Mouse (Mus musculus): ENCODE results near the gene Glb1.

Gene Glb1

DNA sequence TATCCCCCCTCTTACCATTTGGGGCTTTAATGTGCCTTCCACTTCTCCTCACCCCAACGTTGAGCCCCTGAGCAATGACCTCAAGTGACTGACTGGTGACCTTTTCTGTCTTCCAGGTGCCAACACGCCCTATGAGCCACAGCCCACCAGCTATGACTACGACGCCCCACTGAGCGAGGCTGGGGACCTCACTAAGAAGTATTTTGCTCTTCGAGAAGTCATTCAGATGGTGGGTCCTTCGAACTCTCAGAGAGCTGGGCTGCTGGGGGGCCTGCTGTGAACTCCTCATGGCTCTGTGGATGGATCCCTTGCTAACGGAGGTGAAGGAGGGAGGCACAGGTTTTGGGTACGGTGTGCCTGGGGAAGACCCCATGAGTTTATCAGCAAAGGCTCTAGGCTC is 42.0 kb downstream of the Glb1 start:
- no peak for DNase-seq (ENCODE audit: low spot score)

DNA sequence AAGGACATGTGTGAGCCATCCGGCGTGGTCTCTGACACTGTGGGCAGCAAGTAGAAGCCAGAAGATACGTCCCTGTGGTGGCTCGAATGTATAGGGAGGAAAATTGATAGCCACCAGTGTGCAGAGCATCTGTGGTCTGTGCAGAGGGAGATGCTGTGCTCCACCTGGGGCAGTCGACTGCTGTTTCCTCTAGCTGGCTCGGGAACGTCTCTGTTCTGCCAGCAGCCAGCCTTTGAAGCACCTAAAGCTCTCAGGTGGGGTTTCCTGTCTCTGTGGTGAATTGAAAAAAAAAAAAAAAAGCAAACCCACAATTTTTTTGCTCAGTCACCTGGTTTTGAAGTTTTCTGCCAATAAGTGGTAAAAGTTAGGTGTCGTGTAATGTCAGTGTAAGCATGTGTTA is 42.5 kb downstream of the Glb1 start:
- no peak for DNase-seq (ENCODE audit: low spot score)

DNA sequence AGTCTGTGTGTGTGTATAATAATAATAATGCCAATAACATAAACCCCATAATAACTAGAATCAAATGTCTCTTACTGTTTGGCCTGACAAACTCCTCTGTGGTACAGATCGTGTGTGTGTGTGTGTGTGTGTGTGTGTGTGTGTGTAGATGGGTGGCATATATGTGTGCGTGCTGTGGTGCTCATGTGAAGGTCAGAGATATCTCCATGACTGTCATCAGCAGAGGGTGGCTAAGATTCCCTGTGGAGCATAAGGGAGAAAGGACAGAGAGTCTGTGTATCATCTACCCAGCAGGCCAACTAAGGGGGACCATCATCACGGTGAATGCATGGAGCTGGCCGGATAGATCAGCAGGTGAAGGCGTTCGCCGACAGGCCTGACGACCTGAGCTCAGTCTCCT is 46.0 kb downstream of the Glb1 start:
- no peak for DNase-seq (ENCODE audit: low spot score)

DNA sequence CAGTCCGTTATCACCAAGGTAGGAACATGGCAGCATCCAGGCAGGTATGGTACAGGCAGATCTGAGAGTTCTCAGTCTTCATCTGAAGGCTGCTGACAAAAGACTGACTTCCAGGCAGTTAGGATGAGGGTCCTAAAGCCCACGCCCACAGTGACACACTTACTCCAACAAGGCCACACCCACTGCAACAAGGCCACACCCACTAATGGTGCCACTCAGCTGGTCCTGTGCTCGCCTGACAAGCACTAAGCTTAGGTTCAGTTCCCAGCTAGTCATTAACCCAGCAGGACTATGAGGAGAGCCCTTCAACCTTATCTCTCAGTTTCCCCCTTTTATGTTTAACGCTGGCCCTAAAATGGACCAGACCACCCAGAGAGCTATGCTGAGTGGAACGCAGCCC is 47.8 kb downstream of the Glb1 start:
- DNase-seq (ENCODE audit: low spot score) = no peak

DNA sequence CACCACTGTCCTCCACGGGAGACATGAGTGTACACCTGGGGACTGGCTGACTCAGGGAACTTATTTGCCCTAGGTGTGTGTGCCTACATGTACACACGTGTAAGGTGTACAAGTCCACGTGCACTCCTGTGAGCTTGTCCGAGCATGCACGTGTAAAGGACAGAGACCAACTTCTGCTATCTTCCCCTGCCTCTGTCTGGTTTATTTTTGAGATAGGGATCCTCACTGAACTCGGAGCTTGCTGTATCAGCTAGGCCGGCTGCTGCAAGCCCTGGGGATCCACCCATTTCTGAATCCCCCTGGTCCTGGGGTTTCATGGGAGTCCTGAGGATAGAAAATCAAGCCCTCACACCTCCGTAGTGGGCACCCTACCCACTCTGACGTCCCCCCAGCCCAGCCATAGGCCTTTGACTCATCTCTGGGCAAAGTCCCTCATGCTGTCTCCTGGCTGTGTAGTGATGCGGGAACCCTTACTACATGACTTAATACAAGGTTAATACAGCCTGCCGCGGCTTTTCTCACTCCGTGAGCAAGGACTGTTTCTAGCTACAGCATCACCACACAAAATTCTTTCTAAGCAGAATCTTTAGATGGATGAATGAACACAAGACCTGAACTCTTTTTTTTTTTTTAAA is 48.4 kb downstream of the Glb1 start:
- no peak for DNase-seq (ENCODE audit: low spot score)

DNA sequence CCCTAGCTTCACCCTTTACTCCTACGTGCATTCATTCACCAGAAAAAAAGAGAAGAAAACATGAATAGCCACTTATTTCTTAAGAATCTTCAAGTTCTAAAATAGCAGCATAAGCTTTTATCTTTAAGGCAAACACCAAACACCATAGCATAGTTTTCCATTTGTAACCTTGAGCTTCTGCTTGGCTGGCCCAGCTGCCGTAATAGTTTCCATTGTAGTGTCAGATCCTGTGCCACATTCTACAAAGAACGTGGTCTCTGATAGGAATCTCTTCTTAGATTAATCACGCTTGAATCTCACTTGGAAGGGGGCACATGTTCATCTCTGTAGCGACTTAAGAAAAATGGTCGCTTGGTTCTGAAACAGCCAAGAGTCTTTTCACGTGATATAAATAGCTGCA is 50.7 kb downstream of the Glb1 start:
- DNase-seq (ENCODE audit: low spot score) = no peak

DNA sequence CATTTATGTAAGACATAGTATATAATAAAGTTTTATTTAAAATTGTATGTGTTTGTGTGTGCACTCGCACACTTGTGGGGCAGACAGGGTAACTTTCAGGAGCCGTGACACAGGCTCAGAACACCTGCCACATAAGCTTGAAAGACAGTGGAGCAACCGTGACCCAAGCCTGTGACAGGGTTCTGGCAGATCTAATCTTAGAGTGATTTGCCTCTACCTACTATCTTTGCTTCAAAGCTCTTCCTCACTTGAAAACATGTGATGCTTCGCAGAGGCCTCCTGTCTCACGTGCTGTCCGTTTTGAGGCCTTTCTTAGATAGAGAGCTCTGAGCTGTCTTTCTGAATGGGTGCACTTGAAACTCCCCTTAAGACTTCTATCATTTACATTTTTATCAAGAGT is 51.5 kb downstream of the Glb1 start:
- DNase-seq (ENCODE audit: low spot score) = no peak

DNA sequence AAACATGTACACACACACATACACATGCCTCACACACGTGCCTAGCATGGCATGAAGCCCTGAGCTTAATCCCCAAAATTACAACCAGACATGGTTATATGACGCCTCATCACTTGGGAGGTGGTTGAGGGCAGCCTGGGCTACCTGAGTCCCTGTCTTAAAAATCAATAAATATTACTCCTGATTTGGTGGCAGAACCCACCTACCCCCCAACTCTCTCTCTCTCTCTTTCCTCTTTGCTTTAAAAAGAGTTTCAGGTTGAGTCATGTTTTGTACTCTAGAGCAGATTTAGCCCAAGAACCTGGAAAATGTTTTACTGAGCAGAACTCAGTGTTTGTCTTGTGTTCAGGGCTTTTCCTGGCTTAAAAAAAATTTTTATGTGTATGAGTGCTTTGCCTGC is 54.5 kb downstream of the Glb1 start:
- DNase-seq (ENCODE audit: low spot score) = no peak

DNA sequence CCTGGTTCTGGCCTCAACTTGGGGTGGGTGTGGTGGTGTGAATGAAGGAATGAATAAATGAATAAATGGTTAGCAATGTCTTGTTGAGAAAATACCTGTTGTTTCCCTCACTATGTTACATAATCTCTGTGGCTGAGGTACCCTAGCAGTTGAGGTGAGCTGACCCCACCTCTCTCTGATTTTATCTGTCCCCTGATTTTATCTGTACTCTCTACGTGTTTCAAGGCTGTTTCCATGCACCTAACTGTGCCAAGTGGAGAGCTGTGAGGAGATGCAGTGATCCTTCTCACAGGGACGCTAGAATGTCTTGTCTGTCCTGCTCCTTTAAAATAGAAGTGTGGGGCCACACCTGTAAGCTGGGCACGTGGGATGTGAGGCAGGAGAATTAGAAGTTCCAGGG is 57.6 kb downstream of the Glb1 start:
- DNase-seq (ENCODE audit: low spot score) = no peak

DNA sequence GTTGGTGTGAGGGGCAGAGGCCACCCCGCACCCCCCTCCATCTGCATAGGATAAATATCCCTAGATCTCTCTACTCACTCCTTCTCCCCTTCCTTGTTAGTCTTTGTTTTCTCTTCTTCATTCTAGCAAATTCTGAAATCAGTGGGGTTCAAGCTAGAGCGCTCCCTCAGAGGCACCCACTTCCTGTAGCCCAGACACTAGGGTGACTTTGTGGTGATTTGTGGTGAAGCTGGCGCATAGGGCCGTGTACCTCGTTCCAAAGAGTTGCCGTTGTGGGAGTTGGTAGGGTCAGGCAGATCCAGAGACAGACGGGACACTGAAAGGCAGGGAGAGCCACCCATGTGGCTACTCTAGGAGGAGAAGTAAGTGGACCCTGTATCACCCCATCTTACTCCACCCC is 61.7 kb downstream of the Glb1 start:
- no peak for DNase-seq (ENCODE audit: low spot score)

DNA sequence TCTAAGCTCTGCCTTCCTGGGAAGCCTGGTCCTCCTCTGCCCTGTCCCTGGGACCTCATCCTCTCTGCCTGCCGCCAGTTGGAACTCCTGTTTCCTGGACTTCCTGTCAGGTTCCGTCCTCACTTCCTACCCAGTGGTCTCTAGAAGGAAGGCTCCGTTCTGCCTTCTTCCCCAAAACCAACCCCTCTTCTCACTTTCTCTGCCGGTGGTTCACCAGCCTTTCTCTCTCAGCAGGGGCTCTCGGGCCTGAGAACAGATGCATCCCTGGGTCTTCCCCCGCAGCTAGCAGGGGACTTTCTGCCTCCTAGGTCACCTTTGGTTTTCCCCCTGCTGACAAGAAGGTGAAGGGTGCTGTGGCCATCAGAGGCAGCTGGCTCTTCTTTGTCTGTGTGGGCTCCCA is 64.6 kb downstream of the Glb1 start:
- DNase-seq (ENCODE audit: low spot score) = no peak

DNA sequence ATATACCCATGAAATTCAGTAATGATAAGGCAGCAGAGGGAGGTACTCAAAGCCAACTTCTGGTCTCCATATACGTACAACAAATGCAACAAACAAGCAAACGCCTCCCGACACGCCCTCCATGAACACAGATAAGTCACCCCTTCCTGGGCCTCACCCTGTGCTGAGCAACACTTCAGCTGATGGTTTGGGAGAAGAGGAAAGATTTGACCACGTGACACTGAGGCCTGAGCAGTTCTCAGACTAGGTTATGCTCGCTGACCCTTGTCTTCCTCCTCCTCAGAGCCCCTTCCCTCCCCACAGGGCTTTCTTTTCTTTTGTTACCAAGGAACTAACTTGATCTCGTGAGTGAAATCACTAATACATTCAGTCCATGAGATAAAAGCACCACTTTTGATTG is 66.0 kb downstream of the Glb1 start:
- DNase-seq (ENCODE audit: low spot score) = no peak

DNA sequence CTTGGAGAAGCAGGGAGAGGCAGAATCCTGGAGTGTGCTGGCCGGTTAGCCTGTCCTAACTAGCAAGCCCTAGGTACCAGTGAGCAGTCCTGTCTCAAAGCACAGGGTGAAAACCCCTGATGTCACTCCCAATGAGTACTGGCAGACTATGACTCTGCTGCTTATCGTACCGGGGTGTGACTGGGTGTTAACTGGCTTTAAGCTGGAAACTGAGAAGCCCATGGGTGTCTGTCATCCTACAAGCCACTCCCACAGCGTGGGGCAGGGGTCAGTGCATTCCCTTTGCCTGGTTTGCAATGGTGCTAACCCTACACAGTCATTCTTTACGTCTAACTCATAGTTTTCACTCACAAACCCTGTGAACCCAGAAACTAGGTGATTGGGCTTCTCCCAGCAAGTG is 67.3 kb downstream of the Glb1 start:
- no peak for DNase-seq (ENCODE audit: low spot score)

DNA sequence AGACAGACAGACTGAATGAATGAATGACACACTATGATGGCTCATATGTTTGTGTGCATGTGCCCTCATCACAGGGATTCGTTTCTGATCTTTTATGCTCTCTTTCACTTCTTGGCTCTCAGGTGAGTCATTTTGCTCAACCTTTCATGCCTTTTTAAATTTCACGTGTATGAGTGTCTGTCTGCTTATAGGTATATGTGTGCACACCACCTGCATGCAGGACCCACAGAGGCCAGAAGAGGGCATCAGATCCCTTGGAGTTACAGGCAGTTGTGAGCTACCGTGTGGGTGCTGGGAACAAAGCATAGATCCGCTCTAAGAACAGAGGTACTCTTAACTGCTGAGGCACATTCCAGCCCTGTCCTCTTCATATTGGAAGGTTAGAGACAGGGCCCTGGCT is 67.8 kb downstream of the Glb1 start:
- no peak for DNase-seq (ENCODE audit: low spot score)

DNA sequence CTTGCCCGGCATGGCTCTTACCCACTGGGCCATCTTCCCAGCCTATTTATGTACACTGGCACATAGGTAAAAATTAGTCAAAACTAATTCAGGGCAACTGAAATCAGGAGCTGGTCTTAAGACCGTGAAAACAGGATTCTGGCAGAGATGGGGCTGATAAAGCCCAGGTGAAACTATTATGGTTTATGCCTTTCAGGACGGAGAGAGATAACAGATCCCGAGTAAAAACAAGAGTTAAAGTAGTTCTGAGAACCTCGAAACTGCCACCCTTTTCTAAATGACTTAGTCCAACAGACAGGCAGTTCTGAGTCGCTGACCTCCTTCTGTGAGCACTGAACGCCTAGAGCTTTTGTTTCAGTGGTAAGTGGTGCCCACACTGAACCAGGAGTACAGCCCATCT is 71.0 kb downstream of the Glb1 start:
- no peak for DNase-seq (ENCODE audit: low spot score)

DNA sequence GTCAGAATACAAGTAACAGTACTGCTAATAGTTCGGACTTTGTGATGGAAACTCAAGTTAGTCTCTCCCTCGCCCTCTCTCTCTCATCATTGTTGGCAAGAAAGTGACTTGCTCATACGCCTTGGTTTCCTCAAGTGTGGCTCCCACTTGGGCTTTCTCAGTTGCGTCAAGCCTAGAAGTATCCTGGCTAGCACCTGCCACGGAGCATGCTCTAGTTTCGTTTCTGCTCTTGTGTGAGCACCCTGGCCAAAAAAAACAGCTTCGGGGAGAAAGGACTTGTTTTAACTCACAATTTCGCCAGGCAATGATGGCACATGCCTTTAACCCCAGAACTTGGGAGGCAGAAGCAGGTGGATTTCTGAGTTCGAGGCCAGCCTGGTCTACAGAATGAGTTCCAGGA is 76.1 kb downstream of the Glb1 start:
- DNase-seq (ENCODE audit: low spot score) = no peak

DNA sequence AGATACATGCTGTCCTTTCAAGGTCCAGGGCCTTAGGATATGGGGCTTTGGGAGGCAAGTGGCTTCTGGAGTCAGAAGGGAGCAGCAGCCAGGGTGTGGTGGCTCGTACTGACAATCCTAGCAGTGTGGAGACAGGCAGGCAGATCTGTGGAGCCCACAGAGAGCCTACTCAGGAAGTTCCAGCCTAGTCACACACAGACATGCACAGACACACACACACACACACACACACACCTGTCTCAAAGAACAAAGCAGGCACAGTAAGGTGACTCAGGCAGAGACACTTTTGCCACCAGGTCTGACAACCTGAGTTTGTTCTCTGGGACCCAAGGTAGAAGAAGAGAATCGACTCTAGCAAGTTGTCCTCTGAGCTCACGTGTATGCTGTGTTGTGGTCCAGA is 80.1 kb downstream of the Glb1 start:
- DNase-seq (ENCODE audit: low spot score) = no peak

DNA sequence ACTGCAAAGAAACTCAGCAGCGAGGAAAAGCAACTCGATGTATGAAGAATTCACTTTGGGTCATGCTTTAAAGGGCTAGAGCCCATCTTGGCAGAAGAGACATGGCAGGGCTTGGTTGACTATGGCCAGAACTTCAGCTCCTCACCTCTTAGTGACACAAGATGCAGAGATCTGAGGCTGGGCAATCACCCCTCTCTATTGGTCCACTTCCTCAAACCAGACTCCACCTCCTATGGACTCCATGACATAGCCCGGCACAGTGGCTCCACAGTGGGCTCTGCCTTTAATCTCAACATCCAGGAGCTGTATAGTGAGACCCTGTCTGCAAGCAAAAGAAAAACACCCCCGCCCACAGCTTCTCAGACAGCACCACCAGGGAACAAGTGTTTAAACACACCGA is 83.9 kb downstream of the Glb1 start:
- no peak for DNase-seq (ENCODE audit: low spot score)

DNA sequence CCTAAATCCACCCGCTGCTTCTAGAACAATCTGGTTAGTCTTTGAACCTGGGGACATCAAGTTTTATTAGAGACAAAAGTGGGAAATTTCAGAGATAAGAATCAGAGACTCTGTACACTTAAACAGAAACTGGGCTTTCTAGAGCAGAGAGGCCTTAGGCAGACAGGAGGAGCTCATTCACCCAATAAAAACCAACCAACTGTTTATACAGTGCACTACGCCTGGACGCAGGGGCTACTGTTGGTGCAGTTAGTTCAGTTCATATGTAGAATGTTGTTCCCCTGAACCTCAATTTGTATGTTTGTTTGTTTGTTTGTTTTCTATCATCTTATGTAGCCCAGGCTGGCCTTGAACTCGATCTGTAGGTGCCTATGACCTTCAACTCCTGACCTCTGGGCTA is 85.9 kb downstream of the Glb1 start:
- DNase-seq (ENCODE audit: low spot score) = no peak

DNA sequence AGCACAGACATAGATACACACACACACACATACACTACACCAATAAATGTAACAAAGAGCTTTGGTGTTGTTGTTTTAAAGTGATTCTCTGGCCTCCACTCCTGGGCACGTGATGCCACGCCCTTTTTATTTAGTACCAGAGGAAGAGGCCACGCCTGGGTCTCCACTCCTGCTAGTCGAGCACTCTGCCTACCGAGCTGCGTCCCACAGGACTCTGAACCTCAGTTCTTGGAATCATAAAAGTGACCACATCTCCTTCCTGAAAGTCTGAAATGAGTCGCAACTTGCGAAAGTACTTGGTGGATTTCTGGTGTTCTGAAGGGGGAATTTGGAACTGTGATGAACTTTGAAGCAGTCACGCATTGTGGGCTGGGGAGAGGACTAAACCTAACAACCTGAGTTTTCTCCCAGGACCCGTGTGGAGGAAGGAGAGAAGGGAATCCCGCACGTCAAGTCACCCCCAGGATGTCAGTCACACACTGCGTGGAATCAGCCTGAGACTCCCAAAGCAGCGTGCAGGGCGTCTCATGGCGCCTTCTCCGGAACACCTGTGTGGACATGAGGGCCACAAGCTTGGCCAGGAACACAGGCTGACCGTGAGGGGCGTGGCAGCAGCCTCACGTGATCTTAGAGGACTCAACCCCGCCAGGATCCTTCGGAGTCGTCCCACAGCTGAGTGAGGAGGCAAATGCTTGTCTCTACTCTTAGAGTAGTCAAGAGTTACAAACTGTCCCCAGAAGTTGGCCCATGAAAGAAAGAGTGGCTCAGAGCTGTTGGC is 86.8 kb downstream of the Glb1 start:
- DNase-seq (ENCODE audit: low spot score) = no peak

DNA sequence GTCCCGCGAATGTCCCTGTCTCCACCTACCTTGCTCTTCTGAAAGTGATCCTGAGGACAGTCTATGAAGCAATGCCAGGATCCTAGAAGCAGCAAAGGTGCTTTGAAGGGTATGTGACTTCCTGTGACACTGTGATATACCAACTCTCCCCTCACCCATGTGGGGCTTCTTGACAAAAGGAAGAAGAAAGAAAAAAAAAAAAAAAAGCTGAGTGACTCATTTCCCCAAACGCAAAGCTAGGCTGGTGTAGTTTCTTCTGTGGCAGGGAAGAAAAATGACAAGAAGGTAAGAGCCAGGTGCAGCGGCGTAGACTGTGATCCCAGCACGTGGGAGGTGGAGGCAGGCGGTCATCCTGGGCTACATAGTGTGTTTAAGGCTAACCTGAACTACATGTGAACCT is 95.6 kb downstream of the Glb1 start:
- DNase-seq (ENCODE audit: low spot score) = no peak

DNA sequence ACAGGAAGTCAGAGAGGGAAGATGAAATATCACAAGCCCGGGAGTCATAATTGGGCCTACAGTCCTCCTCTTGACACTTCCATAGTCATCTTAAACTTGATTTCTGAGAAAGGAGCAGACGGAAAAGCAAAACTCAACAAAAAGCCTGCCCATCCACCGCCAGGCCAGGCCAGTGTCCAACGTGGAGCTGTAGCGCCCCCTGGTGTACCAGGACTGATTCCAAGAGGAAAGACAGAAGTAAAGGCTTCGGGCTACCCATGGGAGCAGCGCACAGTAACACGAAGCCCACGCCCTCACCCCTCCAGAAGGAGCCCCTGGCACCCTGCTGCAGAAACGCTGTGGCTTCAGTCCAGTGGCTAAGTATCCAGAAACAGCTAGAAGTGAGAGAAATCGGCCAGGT is 97.3 kb downstream of the Glb1 start:
- DNase-seq (ENCODE audit: low spot score) = peak; percentile 85

DNA sequence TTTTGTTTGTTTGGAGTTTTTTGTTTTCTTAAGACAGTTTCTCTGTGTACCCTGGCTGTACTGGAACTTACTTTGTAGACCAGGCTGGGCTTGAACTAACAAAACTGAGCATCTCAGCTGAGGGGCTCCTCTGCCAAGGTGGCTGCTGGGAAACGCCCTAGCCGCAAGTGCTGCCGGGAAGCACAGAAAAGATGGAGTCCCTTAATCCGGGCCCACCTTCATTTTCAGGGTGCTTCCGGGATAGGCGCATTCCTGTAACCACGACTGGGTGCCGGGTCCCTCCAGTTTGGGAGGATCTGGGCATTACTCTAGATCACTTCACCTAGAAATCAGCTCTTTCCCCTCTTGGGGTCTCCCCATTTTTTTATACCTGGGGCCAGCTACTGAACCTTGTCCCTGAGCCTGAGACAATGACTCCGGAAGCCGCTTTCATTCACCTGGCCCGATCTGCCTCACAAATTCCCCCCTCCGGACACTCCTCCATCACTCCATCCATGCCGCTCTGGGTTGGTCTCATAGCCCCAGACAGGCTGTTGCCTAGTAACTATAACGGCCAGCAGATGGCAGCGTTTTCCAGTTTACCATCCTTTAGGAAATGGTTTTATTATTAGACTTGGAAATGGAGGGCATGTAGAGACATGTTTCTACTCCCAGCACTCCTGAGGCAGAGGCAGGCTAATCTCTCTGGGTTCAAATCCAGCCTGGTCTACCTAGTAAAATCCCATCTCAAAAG is 99.1 kb downstream of the Glb1 start:
- peak; percentile 44 for DNase-seq (ENCODE audit: low spot score)

DNA sequence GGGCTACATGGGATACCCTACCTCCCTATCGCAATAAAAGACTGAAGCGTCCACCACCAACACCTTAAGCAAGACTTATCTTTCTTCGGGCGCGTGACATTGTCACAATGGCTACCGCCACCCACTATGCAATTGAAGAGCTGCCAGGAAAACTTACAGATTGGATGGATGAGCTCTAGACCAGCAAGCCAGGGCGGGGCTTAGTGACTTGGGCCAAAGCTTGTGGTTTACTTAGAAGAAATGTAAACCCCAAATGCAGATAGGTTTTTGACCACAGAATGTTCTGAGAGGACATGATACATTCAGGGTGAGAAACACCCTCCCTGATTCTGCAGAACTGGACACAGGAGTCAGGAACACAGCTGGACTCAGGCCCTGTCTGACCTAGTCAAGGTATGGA is 100.2 kb downstream of the Glb1 start:
- DNase-seq (ENCODE audit: low spot score) = no peak
